Mouse (Mus musculus): ENCODE results near the gene Sbno2.
A peak's percentile ranks its signal among the peaks of the same experiment; 100 is the strongest.

The Sbno2 gene

DNA sequence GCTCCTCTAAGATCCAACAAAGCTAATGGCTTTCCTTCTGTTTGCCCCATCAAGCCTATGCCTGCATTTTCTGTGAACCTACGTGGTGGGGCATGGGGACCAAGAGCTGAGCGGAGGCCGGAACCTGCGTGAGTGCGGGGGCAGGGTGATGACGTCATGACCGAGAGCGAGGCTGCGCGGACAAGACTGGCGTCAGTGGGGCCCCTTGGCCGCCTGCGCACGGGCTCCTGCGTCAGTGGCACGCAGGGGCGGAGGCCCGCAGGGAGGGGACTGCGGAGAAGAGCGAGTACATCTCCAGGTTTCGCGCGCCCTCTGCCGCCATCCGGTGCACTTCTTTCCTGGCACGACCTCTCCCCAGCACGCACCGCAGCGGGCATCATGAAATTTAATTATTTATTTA is 35.9 kb upstream of the Sbno2 start:
- peak; percentile 97 for DNase-seq

DNA sequence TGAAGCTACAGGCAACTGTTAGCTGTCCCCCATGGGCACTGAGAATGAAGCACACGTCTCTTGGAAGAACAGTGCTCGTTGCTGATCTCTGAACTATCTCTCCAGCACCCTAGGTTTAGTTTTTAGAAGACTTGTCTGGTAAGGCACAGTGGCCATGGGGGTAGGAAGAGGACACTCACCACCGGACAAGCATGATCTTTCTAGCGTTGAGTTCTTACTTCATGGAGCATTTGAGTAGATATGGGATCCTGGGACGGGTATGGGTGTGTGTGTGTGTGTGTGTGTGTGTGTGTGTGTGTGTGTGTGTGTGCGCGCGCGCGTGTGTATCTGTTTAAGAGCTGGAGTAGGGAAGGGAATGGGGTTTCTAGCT is 35.3 kb upstream of the Sbno2 start, which contains the start of gene Cbarp:
Cbarp (minus strand) TSS at position 170 of the 370 bp plus-strand sequence.
- DNase-seq: no peak

DNA sequence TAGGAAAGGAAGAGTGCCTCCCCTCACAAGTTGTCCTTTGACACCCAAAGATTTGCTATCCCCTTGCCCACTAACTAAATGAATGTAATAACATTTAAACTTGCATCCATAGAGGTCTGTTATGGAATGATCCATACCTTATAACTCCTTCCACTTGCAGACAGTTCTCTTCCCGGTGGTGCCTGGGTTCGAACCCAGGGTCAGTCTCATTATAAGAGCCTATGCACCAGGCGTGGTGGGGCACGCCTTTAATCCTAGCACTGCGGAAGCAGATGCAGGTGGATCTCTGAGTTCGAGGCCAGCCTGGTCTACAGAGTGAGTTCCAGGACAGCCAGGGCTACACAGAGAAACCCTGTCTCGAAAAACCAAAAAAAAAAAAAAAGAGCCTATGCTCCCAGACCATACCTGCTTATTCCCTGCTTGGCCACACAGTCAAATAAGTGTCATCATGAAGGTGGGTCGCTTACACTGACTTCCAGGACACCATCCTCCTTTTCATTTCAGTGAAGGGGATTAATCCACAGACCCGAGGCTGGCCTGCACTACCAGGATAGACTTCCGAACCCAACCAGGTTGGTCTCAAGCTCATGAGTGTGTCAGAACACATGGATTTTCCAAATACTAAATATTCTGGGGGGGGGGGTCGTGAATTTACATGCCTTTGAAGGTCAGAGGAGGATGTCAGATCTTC is 34.7 kb upstream of the Sbno2 start:
- DNase-seq: no peak

DNA sequence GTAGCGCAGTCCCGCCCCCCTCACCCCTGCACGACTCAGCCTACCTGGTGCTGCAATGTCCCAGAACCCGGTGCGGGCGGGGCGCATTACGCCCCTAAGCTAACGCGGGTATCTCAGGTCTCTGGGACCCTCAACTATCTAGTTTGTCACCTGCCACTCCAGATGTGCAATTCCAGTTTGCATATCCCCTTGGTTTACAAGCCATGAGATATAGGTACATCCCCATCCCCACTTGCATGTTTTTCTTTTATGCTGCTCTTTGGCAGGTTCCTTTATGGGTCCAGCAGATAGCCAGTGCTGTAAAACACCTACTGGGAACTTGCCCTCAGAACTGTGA is 34.0 kb upstream of the Sbno2 start:
- DNase-seq: no peak

DNA sequence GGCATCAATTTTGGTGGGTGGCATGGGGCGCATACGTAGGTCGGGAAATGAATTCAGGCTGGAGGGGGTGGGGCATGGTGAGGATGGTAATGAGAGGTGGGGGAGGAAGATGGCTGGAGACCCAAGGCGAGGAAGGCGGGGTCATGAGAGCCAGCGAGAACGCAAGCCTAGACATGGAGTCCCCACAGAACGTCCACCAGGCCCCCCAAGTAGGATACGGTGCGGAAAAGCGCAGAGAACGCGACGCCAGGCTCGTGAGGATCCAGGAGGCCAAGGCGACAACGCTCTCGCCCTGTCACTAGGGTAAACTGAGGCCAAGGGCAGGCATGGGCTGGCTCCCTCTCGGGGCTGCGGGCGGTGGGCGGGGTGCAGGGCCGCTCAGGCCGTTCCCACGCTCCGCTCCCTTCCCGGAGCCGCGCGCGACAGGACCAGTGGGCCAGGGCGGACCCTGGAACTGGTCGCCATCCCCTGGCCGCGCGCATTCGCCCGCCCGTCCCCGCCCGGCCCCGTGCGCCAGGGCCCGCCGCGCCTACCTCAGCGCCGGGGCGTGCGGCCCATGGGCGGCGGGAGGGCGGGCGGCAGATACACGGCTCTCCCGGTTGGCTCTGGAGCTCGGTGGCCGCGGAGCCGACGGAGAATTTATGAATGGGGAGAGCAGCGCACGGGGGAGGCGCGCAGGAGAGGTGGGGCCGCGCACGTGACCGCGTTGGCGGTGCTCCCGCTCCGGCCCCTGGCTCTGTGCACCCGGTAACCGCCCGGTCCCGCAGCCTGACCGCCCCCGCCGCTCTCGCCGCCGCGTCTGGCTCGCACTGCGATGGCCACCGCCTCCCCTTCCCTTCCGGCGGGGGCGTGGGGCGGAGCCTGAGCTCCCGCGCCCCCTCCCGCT is 33.4 kb upstream of the Sbno2 start, which contains the start of gene Atp5d:
Atp5d (plus strand) TSS at position 80 of the 886 bp plus-strand sequence.
- DNase-seq: peak; percentile 54

DNA sequence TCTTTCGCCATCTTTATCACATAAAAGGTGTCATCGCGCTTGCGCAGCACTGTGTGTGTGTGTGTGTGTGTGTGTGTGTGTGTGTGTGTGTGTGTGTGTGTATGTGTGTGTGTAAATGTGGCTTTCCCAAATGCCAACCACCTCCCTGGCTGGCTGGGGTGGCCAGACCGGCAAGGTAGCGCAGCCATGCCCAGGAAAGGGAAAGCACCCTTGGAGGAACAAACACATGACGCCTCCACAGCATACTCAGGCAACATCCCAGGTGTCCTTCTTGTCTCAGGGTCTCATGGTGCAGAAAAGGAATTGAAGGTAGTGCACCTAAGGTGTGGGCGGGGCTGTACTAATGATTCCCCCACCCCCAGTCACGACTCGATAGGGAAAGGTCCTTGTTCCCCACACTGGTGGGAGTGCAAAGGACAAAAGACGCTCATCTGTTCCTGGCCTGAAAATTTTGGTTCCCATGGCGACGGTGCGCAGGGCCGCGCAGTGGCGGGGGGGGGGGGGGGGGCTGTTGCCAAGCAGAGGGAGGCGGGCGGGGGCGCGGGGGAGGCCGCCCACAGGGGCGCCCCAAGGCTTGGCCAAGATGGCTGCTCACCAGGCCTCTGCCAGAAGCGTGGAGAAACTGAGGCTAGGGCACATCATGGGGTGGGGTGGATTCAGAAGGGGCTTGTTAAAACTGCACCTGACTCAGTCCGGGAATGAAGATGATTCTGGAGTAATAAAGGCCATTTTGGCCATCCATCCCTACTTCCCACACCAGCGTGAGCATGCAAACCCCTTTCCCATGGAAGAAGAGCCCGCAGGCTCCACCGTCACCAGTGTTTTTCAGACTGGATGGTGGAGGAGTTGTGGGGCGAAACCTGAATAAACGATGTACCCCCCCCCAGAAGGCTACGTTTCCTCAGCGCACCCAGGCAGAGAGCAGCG is 32.5 kb upstream of the Sbno2 start:
- no peak for DNase-seq

DNA sequence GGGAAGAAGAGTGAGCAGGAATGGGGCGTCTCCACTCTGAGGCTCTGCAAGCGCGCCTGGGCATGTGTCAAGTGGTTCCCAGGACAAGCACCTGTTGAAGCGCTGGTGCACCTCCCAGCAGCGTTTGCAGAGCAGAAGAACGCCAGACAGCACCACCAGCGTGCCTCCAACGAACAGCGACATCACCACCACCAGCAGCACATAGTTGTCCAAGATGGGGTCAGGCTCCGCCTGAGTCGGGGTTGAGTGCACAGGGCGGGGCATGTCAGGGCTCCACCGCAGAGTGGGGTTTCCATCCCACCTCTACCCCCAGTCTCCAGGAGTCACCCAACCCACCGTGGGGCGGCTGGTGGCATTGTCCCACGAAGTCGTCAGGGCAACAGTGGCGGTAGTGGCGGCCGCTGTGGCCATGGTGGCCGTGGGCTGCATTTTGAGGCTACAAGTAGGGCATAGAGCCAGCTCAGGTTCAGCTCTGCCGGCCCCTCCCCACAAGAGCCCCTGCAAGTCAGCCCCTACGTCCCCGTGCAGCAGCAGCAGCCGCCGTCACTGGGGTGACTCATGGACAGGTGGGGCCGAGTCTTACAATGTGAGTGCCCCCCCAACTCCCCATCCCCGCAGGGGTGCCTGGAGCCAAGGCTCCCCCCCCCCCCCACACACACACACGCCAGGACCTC is 31.7 kb upstream of the Sbno2 start:
- DNase-seq: peak; percentile 42

DNA sequence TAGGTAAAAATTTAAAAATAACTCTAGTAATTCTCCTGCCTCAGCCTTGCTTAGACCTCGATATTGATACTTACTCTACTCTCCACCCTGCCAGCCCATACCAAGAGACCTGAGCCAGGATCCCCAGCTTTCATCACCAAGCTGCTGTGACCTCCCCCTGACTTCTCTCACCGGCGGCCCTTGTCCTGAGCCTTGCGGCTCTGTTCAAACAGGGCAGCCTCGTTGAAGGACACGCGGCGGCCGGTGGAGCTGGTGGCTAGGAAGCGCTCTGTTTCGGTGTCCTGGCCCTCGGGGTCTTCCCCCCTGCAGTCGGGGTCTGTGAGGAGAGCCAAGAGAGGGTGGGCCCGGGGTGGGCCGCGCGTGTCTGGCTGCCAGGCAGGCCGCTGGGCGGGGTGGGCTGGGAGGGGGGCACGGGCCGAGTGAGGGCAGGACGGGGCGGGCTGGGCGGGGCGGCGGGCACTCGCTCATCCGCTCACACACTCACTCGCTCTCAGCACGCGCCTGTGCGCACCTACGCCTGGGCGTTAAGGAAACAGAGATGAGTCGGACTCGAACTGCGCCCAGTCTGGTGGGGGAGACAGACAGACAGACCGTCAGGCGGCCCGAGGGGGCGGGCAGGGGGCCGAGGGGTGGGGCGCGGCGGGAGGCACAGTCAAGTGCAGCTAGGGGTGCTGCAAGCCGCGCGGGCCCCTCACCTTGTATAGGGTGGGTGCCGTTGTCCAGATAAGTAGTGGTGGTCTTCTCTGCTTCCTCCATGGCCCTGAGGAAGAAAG is 31.0 kb upstream of the Sbno2 start:
- no peak for DNase-seq

DNA sequence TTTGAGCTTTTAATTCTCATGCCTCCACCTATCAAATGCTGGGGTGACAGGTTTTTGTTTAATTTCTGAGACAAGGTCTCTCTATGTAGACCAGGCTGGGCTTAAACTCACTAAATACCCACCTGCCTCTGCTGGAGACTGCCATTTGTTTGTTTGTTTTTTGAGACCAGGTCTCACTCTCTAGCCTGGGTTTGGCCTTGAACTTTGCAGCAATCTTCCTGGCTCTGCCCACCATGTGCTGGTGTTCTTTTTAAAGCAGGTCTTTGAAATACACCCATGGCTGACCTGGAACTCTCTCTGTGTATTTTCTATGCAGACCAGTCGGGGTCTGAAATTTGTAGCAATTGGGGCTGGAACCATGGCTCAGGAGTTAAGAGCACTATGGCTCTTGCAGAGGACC is 30.3 kb upstream of the Sbno2 start:
- DNase-seq: no peak

DNA sequence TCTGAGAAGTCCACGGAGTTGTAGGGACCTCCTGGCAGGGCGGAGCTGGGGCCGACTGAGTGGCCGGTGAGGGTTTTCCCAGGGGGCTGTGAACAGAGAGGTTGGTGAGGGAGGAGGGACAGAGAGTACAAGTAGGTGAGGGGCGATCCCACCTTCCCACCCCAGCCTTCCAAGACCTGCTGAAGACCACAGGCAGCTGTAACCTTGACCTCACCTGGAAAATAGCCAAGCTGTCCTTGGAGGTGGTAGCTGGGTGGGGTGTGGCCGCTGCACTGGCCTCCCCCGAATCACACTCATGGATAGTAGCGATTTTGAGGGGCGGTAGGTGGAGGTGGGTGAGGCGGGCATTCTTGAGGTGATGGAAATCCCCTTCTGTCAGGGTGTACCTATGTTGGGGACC is 29.8 kb upstream of the Sbno2 start:
- no peak for DNase-seq

DNA sequence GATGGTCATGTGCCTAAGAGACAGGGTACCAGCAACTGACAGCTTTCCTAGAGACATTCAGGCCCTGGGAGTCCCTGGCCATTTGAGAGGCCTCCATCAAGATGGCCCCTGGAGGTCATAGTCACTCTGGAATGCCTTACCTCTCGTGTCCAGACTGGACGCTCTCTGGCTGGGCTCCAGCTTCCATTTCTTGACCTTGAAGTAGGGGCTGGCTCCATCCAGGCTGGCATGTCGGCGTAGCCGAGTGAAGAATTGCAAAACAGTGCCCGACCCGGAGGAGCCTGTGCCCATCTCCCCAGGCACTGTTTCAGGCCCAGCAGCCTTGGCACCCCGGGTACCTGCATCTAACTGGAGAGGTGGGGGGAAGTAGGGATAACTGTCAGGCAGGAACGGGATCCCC is 29.1 kb upstream of the Sbno2 start:
- no peak for DNase-seq

DNA sequence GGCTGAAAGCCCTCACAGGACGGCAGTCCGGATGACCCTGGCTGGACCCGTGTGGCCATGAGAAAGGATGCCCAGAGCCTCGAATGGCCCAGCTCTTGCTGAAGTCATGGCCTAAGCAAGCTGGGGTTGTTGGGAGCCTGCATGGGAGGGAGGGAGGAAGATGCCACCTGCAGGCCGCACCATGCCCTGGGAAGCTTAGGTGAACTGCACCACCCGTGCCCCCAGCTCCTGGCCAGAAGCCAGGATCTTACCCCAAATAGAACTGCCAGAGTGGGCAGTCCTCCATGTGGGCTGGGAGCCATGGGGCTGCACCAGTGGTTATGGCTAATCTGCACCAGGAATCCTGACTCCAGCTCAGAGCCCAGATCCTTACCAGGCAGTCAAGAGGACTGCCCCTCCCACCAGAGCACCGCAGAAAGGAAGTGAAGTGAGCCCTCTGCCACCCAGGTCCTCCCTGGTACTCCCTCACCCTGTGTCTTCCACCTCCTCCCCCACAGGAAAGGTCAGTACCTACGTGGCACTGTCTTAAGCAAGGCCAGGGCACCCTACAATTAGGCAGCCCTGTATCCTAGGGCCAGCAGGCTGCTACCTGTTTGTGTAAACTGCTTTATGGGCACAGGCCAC is 28.0 kb upstream of the Sbno2 start:
- no peak for DNase-seq

DNA sequence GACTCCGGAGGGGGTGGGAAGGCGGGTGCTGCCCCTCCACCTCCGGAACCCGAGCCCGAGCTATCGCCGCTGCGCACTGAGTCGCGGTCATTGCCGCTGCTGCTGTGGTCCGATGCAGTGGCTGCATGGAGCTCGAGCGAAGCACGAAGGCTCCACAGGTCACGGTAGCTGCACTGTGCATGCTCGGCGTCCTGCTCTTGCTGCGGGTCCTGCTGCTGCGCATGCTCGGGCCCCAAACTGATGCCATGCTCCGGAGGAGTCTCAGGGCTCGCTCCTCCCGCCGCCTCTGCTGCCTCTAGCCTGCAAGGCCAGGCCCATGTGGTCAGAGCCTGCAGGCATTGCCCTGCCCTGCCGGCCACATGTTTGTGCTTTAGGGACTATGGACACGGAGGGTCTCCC is 26.6 kb upstream of the Sbno2 start:
- DNase-seq: no peak

DNA sequence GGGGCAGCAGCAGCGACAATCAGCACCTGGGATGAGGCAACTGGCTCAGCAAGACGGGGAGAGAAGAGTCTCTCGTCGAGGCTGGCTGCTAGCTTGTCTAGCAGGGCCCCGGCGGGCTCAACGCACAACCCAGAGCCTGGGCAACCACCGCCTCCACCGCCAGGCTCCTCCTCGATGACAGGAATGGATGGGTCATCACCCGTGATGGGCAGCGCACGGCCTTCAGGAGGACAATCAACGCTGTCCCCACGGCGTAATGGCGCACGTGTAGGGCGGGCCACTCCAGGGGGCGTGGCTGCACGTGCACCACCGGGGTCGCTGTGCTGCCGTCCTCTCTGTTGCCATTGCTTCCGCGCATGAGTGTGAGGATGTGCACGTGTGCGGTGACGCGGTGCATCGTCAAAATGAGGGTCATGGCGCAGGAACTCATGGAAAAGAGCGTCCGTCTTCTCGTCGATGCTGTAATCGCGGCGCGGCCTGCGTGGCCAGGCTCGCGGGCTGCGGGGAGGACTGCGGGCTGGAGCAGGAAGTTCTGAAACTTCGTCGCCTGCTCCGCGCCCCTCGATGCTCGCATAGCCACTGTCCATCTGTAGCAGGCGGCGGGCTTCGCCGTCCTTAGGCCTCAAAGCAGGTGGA is 26.1 kb upstream of the Sbno2 start:
- DNase-seq: no peak

DNA sequence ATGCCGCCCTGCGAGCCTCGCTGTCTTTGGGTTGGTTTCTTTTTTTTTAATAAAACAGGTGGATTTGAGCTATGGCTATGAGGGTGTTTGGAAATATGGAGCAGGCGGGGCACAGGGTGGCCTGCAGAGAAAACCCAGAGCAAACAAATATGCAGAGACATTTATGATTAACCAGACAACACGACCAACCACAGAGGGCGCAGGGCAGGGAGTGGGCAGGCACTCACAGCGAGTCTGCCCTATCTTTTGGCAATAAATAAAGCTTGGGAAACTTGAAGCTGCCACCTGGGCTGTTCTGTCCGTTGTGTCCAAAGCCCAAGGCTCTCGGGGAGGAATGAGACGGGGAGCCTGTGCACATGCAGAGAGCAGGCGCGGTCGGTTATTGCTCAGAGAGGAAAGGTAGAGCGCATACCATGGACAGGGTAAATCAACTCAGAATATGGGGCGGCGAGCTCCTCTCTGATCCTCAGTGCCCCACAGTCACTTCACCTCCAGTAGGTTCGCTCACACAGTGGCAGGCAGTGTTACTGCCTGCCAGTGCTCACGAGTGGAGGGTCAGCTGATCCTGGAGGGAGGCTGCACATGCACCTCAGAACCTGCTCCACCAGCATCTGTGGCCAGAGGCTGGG is 25.1 kb upstream of the Sbno2 start:
- no peak for DNase-seq

DNA sequence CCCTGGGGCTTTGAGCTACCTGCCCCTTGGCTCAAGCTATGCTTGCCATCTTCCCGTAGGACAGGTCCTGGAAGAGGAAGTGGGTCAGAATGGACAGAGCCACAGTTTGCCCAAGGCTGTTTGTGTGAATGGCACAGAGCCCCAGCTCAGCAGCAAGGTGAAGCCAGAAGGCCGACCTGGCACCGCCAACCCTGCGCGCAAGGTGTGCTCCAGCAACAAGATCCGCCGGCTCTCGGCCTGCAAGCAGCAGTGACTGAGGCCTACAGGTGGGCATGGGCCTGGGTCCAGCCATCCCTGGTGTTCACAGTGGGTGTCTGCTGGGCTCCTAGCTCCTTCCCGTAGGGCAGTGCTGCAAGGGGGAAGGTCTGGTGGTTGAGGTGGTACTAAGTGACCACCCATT is 24.5 kb upstream of the Sbno2 start:
- no peak for DNase-seq

DNA sequence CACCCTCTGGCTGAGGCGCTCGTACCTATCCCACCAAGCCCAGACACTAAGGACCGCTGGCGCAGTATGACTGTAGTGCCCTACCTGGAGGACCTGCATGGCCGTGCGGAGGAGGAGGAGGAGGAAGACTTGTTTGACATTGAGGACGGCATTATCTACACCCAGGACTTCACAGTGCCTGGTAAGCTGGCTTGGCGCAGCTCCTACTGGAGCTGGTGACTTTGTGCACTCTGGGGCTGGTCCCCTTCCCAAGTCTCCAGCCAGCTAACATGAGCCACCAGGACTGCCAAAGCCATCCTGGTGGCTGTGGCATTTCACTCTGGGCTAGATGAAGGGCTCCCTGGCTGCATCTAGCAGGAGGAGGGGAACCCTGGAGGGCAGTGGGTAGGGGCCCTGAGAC is 22.5 kb upstream of the Sbno2 start:
- no peak for DNase-seq

DNA sequence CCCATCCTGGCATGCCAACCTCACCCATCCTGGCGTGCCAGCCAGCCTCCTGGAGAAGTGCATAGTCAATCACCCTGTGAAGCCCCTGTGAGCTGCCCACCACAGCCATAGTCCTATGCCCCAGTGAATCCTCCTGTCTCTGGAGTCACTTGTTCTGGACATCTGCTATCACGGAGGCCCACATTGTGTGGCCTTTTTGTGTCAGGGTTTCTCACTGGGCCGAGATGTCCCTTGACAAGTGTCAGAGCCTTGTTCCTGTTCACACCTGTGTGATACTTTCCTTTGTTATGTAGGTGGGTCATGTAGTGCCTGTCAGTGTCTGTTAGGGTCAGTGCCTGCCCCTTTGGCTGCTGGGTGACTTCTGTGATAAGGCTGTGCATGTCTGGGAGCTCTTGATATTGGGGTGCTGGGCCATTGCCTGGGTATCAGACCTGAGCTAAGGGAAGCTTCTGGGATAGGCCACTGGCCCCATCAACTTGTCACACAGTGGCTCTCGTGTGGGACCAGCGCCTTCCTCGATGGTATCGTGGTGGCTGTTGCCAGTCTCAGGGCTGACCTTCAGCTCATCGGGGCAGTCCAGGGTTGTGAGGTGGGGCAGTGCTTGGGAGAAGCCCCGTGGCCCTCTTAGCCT is 18.7 kb upstream of the Sbno2 start:
- no peak for DNase-seq

DNA sequence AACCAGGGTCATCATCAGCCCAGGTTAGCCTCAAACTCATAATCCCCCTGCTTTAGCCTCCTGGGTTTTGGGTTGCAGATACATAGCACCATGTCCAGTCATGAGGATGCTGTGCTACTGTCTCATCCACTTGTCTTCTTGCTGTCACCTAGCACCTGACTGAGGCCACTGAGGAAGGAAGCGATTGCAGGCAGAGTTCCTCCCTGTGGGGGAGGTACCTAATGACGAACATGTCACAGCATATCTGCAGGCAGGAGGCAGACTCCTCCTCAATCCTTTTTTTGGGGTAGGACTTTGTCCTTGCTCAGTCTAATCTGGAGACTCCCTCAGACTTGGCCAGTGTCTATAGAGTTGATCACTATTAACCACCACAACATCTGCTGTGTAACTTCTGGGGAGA is 16.3 kb upstream of the Sbno2 start:
- no peak for DNase-seq

DNA sequence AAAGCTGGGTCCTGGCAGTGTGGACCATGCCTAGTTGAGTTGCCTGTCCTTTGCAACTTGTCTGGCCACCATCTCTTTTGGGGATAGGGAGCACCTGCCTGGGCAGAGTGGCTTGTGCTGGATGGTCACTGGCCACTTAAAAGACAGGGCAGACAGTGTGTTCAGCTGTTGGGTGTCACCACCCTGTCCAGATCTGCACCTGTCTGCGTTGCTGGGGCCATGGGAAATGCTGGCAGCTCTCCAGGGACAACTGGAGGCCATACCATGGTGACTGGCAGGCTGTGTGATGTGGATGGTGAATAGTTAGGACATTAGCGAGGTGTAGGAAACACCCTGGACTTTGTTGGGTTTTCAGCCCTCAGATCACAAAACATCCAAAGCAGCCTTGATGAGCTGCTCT is 14.8 kb upstream of the Sbno2 start:
- no peak for DNase-seq
